Mouse (Mus musculus): ENCODE results near the gene Spo11. TPM values are rescaled to one million over a fixed set of nuclear protein-coding genes. Genes with fewer than 3 reads are reported as not detected.

Spo11 gene
- total RNA-seq, 2 experiments from 2014 or later, result not detected

- DNase-seq, result no peak
These were observed 57.5 kb downstream of the Spo11 start for GRCm38 (mm10) chr2:173034998-173035397.

GRCm38 (mm10) chr2:173035653-173036052 is 58.2 kb downstream of the Spo11 start:
- no peak for DNase-seq

- DNase-seq, result no peak
These were observed 58.6 kb downstream of the Spo11 start for GRCm38 (mm10) chr2:173036055-173036454.

- no peak for DNase-seq
These were observed 59.1 kb downstream of the Spo11 start for GRCm38 (mm10) chr2:173036611-173037010.

GRCm38 (mm10) chr2:173037347-173037746 is 59.8 kb downstream of the Spo11 start:
- no peak for DNase-seq

- no peak for DNase-seq
These were observed 60.5 kb downstream of the Spo11 start for GRCm38 (mm10) chr2:173037827-173038607.

GRCm38 (mm10) chr2:173039041-173039440 is 61.5 kb downstream of the Spo11 start:
- DNase-seq, result no peak

GRCm38 (mm10) chr2:173040803-173041202 is 63.3 kb downstream of the Spo11 start:
- no peak for DNase-seq

- DNase-seq, result no peak
These were observed 63.7 kb downstream of the Spo11 start for GRCm38 (mm10) chr2:173041242-173041641.

GRCm38 (mm10) chr2:173041893-173042292 is 64.4 kb downstream of the Spo11 start:
- DNase-seq, result no peak

- DNase-seq, result no peak
These were observed 65.1 kb downstream of the Spo11 start for GRCm38 (mm10) chr2:173042504-173043162.

Other genes starting within 250 kb of the Spo11 start
- 1 to 10 TPM; 1.6 to 2.4 TPM for gene Bmp7, start 37.4 kb upstream of the Spo11 start, total RNA-seq (2021)
- 10 to 100 TPM; 27.9 to 31.5 TPM for gene Rae1, start 22.4 kb downstream of the Spo11 start, total RNA-seq (2021)
- 100 to 1,000 TPM; 121 to 129 TPM for gene Rbm38, start 42.8 kb downstream of the Spo11 start, total RNA-seq (2021)
- gene Ctcfl, start 141.8 kb downstream of the Spo11 start, total RNA-seq (2021), result not detected
- 10 to 100 TPM in 1 of 2 experiments, 1 to 10 TPM in 1; 9.1 to 17.4 TPM for gene Pck1, start 175.3 kb downstream of the Spo11 start, total RNA-seq (2021)
- under 1 TPM in 1 of 2 experiments, not detected in 1; 0.09 TPM for gene Zbp1, start 241.2 kb downstream of the Spo11 start, total RNA-seq (2021)